Mouse (Mus musculus) ES-E14 (cell line): ENCODE measurements around the gene Wars. TPM values are rescaled to one million over a fixed set of nuclear protein-coding genes. Genes with fewer than 3 reads are reported as not detected.

Experiments used
- DNase-seq: peaks from one replicate; pipeline ENCODE4 v3.0.0-alpha.2; 2013; ENCODE audit warnings: low read depth, low spot score
- H3K27ac ChIP-seq: 2 replicates; pipeline ENCODE4 v1.5.1; 2012; ENCODE audit warnings: low read depth, mild to moderate bottlenecking, low read length, moderate library complexity, mixed read lengths; ENCODE audit not compliant: poor library complexity, insufficient read depth, severe bottlenecking
- H3K36me3 ChIP-seq: 2 replicates; pipeline ENCODE4 v1.6.1; 2012; ENCODE audit warnings: mild to moderate bottlenecking, low read length, moderate library complexity, mixed read lengths; ENCODE audit not compliant: control insufficient read depth, poor library complexity, insufficient read depth, severe bottlenecking
- H3K4me1 ChIP-seq, 2 experiments: fragments of 150-350 bp in 1 of 2; sonication (generic) in 1 of 2; 2 replicates each; pipeline ENCODE4 v1.6.1; 2012; ENCODE audit warnings: low read length in 2 of 2, mild to moderate bottlenecking in 1 of 2, mixed read lengths in 1 of 2; ENCODE audit not compliant: control insufficient read depth in 2 of 2, insufficient read depth in 2 of 2, poor library complexity in 1 of 2
- H3K4me3 ChIP-seq, 2 experiments: fragments of 150-350 bp in 1 of 2; sonication (generic) in 1 of 2; 2 replicates each; pipeline ENCODE4 v1.5.1; 2012; ENCODE audit warnings: low read length in 2 of 2, low read depth in 1 of 2, mild to moderate bottlenecking in 1 of 2, mixed read lengths in 1 of 2; ENCODE audit not compliant: insufficient read depth in 1 of 2, poor library complexity in 1 of 2, severe bottlenecking in 1 of 2
- H3K9ac ChIP-seq: 2 replicates; pipeline ENCODE4 v1.6.1; 2012; ENCODE audit warnings: low read depth, mild to moderate bottlenecking, low read length, mixed read lengths; ENCODE audit not compliant: poor library complexity, insufficient read depth, severe bottlenecking
- H3K9me3 ChIP-seq: fragments of 150-350 bp; sonication (generic); 2 replicates; pipeline ENCODE4 v1.6.1; 2012; ENCODE audit warnings: low read depth, mild to moderate bottlenecking, low read length; ENCODE audit not compliant: control insufficient read depth, insufficient read depth
- CHD2 ChIP-seq: IDR thresholded peaks from 2 replicates; pipeline ENCODE4 v1.6.1; 2014; ENCODE audit warnings: mild to moderate bottlenecking, low read depth, low read length, inconsistent platforms
- HCFC1 ChIP-seq: IDR thresholded peaks from 2 replicates; pipeline ENCODE4 v1.6.1; 2012; ENCODE audit warnings: low read length, inconsistent platforms, borderline replicate concordance; ENCODE audit not compliant: insufficient read depth
- MAFK ChIP-seq: IDR thresholded peaks from 2 replicates; pipeline ENCODE4 v1.6.1; 2014; ENCODE audit warnings: mild to moderate bottlenecking, low read depth, low read length, inconsistent platforms; ENCODE audit not compliant: insufficient read depth
- ZC3H11A ChIP-seq: IDR thresholded peaks from 2 replicates; pipeline ENCODE4 v1.6.1; 2012; ENCODE audit warnings: low read depth, mild to moderate bottlenecking, inconsistent platforms, low read length, borderline replicate concordance
- ZNF384 ChIP-seq: IDR thresholded peaks from 2 replicates; pipeline ENCODE4 v1.6.1; 2012; ENCODE audit warnings: low read depth, low read length, inconsistent platforms
- in situ Hi-C, 2 experiments: fragments of 600-800 bp; cut with MboI; formaldehyde crosslinking; loops; one replicate each; pipeline ENCODE4 v1.15.1; 2025; ENCODE audit warnings: low sequenced_read_pairs in 2 of 2, inconsistent platforms in 1 of 2; ENCODE audit not compliant: unreplicated experiment in 2 of 2
- total RNA-seq: library from RNA; depleted of rRNA; stranded (reverse); fragments of 300-350 nt; gene quantifications from 2 replicates; pipeline ENCODE4 v1.2.3, GENCODE M21; 2012

The Wars gene
- total RNA-seq, 1 experiment, result 85.2 TPM

DNA sequence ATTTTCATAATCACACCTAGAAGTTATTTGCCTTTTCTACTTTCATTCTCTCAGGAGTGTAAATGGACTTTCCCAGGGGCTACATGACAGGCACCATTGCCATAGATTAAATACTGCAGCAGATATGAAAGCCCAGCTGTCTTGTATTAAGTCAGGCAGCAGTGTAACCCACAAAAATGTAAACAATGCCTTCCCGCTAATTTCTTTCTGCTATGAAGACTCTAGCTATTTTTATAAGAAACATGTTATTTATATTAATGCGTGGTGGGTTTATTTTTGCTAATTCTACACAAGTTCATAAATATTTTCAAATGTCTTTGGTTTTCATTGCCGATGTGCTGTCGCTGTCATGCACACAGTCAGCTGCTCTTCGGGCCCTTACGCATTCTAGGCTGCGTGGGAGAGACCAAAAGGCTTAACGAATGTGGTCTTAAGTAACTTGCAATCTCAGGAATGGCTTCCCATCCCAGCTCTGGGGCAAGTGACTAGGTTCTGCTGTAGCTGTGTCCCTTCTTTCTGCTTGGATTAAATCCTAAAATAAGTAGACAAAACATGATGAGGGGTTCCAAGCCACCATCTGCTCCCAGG, 16.0 kb upstream of the Wars start:
- no peak overlapping the region for H3K9ac ChIP-seq
- H3K4me3 ChIP-seq, result no peak overlapping the region
- H3K9me3 ChIP-seq, result no peaks in the 10 kb centered on the region
- DNase-seq, result no peak
- TF ChIP-seq CHD2 (no peak), ZNF384 (no peak)
- in situ Hi-C loops, result loop anchor here in 1 of 2 experiments (25.0 kb wide), 1 partner anchor 402 kb away; no protein-coding TSS in a partner anchor
- no peaks in the 10 kb centered on the region for H3K4me1 ChIP-seq
- H3K36me3 ChIP-seq, result no peaks in the 10 kb centered on the region; the same call in 1 of the 2 replicates
- H3K27ac ChIP-seq, result no peak overlapping the region

DNA sequence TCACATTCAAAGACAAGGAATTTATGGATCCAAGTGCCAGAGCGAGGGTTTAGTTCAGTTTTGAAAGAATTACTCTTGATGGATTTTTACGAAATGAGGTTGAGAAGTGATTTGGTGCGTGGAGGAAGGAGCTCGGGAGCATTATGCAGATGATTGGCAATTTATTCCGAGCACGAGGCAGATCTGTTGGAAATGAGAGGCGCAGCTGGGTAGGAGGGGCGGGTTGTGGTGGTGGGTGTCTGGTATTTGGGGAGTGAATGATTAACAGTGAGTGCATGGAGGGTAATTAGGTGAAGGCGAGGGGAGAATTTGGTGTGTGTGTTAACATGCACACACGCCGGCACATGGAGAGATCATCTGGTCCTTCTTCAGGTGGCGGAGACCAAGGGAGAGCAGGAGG, 12.4 kb upstream of the Wars start:
- H3K9me3 ChIP-seq, result no peaks in the 10 kb centered on the region
- TF ChIP-seq ZC3H11A, result no peak
- no peak for TF ChIP-seq HCFC1
- no peak for TF ChIP-seq CHD2
- TF ChIP-seq MAFK, result no peak
- no peak for TF ChIP-seq ZNF384
- no peak for DNase-seq
- H3K9ac ChIP-seq, result no peak overlapping the region; the same call in 1 of the 2 replicates
- no peak overlapping the region for H3K4me3 ChIP-seq
- no peak overlapping the region for H3K27ac ChIP-seq
- H3K4me1 ChIP-seq, result no peaks in the 10 kb centered on the region
- no peaks in the 10 kb centered on the region; the same call in 1 of the 2 replicates for H3K36me3 ChIP-seq
- in situ Hi-C loops, result loop anchor here in 1 of 2 experiments (25.0 kb wide), 1 partner anchor 406 kb away; no protein-coding TSS in a partner anchor

DNA sequence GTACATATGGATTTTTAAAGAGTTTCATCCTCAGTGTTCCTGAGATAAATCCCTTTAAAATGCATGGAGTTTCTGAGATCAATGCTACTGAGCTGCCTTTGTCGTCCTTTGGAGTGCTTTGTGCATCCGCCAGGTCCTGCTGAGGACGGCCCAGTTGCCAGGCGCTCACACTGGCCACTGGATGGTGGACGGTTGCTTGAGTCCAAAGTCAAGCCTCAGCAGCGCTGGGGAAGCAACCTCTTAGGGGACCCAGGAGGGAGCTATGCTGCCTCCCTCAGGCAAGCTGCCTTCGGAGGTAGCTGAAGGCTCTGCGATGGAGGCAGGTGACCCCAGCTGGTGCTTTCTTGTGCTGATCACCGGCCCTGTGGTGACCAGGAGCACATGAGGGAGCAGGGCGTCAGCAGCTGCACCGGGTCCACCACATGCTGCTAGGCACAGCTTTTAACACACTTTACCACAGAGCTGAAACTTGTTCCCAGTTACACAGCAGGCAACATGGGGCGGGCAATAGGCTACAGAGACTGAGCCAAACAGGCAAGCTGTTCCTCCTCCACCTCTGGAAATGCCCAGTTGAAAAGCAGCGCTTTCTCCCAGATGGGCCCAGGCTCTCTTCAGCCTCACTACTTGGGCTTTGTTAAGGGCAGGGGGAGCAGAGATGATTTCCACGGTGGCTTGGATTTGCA, 11.8 kb upstream of the Wars start:
- no peak for DNase-seq
- TF ChIP-seq ZC3H11A, result no peak
- TF ChIP-seq ZNF384, result no peak
- no peak for TF ChIP-seq CHD2
- TF ChIP-seq MAFK, result no peak
- TF ChIP-seq HCFC1, result no peak
- in situ Hi-C loops, result loop anchor here in 1 of 2 experiments (25.0 kb wide), 1 partner anchor 407 kb away; no protein-coding TSS in a partner anchor
- Histone ChIP-seq H3K9ac (no peak overlapping the region), H3K4me1 (no peaks in the 10 kb centered on the region), H3K9me3 (no peaks in the 10 kb centered on the region), H3K4me3 (no peak overlapping the region), H3K27ac (no peak overlapping the region), H3K36me3 (no peaks in the 10 kb centered on the region; the same call in 1 of the 2 replicates)

DNA sequence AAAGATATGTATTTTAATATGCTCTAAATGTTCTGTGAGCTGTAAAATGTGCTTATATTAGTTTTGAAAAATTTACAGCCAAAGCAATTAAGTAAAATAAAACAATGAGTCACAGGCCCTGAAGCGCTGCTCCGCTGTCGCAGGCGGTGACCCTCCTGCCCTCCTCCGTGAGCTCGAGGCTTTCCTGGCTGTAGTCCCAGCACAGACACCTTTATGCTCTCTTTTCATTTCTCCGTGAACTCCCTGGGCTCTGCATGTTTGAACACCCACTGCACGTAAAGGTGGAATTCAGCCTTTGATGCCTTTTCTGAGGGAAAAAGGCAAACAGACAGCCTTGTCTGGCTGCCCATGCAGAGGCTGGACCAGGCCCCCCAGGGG, 10.3 kb upstream of the Wars start:
- H3K27ac ChIP-seq, result no peak overlapping the region
- no peaks in the 10 kb centered on the region for H3K9me3 ChIP-seq
- H3K9ac ChIP-seq, result no peak overlapping the region
- no peak for DNase-seq
- H3K36me3 ChIP-seq, result no peaks in the 10 kb centered on the region
- H3K4me3 ChIP-seq, result no peak overlapping the region
- TF ChIP-seq HCFC1, result no peak
- no peak for TF ChIP-seq CHD2
- TF ChIP-seq MAFK, result no peak
- TF ChIP-seq ZC3H11A, result no peak
- no peak for TF ChIP-seq ZNF384
- no peaks in the 10 kb centered on the region for H3K4me1 ChIP-seq
- in situ Hi-C loops, result loop anchor here (5.0 to 25.0 kb wide), 2 partner anchors 408 kb away; no protein-coding TSS in a partner anchor
